Mouse (Mus musculus): ENCODE data around the gene Gpi1.
"Not testable (repeated sequence)": the region's sequence is repeated elsewhere in the genome, so short reads cannot be mapped to it uniquely, and the experiment has no call there.

Gpi1 gene

DNA sequence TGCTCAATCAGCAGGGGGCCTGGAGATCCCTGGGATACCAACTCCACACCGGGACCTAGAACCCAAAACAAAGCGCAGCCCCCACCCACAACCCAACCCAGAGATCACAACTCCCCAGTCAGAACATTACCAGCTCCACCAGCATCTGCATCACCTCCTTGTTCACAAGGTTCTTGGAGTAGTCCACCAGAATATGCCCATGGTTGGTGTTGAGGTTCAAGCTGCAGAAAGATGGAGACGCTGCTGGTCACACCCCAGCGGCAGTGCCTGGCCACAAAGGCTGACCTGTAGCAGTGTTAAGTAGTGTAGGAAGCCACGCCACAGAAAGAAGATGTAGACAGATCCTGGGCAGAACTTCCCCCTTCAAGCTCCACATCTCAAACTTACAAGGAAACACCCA lies 983 bp downstream of the Gpi1 start:
- DNase-seq = no peak

DNA sequence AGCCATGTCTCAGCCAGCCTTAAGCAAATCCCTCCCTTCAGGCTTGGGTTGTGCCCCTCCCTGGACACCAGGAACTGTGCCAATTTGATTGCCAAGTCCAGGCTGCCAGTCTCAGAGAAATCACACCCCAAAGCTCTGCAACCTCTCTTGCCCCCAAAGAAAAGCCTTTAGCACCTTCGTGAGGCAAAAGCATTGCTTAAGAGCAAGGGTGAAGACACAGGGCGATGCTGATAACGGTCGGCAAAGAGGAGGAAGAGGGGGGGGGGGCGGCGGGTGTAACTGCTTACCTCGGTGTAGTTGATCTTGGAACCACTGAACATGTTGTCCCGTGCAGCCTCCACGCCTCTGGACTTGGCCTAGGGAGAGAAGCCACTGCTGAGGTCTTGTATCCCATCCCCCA lies 1.5 kb downstream of the Gpi1 start:
- DNase-seq = peak; percentile 34

DNA sequence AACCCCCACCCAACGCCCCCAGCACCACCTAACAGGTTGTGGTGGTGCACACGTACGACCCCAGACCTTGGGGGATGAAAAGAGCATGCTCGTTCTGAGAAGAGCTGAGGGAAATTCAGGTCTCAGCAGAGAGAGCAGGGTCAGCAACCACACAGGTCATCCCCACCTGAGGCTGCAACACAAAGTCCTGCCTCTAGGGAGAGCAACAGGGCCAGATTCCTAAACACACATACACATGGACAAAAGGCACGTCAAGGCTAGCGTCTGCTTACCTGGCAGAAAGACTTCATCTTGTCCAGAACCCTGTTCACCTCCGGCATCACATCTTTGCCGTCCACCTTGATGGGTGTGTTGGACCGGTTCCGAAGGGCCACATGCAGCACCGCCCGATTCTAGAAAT lies 3.3 kb downstream of the Gpi1 start:
- DNase-seq = no peak

DNA sequence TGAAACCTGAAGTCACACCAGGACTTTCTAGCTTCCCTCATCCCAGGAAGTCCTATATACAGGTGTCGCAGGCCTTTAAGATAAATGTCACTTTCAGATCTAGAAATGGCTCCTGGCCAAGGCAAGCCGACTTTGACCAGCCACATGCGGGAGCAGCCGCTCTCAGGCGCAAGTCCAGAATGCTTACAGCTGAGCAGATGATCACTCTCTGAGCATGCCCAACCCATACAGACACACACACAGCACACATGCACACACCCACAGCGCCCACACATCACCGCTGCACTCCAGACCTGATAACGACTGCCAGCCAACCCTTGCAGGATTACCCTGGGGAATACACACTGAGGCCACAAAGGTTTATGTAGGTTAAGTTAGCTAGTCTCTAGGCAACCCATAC lies 4.0 kb downstream of the Gpi1 start:
- DNase-seq = no peak

DNA sequence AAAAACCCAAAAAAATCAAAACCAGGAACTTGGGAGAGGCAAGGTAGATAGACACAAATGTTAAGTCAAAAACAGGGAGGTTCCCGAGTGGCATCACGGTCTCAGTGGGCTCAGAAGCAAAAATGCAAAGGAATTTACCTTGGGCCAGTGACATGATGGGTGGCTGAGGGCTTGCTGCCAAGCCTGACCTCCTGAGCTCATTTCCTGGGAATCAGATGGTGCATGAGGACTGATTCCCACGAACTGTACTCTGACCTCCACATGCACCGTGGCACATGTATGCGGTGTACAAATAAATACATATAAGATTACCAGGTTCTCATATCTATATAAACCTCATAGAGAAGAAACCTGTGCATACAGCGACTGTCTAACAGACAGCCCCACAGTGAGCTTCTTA lies 5.8 kb downstream of the Gpi1 start:
- DNase-seq = no peak

DNA sequence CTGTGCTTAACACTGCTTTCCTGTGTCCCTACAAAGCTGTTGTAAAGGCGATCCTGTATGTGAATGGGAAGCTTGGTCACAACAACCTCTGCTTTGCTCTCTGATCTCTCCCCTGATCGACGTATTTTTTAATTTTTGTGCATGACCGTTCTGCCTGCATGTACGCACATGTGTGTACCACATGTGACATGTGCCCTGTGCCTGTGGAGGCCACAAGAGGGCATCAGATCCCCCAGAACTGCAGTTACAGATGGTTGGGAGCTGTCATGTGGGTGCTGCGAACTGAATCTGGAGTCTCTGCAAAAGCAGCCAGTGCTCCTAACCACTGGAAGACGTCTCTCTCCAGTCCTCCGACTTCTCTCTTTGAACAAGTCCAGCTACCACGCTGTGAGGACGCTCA lies 7.8 kb downstream of the Gpi1 start:
- DNase-seq = no peak

DNA sequence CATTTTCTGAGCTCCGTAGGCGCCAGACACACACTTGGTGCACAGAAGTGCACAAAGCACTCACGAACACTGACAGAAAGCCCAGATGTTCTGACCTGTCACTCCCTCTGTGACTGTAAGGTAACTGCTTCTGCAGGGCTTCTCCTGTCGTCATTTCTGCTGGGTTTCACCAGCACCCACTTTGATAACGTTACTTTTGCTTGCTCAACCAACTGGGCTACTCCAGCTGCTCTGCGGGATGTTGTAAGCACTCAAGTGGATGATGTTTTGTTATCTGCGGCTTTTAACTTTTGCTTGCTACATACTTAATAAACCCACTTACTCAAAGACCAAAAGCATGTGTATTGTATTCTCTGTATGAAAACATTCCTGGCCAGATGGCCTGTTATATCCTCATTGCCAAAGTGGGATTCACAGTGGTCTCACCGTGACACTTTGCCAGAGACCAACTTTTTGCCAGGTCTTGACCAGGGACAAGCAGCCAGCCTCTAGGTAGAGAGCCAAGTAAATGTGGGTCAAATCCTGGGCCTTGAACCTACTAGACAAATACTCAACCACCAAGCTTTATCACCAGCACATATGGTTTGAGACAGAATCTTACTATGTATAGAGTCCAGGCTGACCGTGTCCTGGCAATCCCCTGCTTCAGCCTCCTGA lies 8.4 kb downstream of the Gpi1 start:
- no peak for DNase-seq

DNA sequence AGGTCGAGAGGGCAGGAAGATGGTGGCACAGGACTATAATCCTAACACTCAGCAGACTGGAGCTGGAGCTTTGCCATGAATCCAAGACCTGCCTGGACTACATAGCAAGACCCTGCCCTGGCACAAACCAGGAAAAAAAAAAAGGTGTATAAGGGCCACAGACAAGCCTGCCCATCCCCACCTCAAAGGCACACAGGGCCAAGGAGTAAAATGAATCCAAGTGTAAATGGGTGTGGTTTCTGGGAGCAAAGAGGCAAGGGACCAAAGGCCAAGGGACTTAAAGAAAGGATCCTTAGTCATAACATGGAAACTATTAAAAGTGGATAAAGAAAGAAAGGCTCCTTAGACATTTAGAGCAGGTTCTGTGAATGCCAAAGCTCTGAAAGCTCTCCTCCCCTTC lies 11.6 kb downstream of the Gpi1 start:
- no peak for DNase-seq

DNA sequence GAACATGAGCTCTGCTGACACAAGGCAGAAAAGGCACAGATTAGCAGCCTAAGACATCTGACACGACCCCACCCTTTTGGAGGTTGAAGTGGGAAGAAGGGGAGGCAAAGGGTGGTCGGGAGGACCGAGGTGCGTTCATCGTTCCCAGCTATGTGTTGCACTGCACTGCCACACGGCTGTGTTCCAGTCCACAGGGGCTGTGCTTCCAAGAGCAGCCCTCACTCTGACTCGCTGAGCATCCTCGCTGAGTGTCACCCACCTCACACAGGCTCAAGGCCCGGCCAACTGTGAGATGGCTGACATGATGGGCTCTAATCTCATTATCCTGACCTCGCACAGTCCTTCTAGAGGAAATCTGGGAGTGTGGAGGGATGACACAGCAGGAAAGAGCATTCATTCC lies 13.7 kb downstream of the Gpi1 start:
- DNase-seq = no peak

DNA sequence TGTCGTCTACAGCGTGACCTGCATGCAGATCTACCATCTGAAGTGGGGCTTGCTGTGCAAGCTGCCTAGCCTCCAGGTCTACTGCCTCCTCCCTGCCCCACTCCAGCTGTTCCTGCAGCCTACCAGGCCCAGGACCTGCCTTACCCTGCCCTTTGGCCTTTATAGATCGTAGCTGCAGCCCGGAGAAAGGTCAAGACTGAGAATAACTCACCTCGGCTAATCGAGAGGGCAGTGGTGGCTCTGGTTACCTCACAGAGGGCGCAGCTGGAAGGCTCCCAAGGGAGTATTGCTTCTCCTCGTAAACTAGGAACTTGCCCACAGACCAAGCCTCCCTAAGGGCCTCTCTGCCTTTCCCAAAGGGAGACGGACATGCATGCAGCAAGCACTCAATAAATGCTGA lies 14.7 kb downstream of the Gpi1 start:
- no peak for DNase-seq

DNA sequence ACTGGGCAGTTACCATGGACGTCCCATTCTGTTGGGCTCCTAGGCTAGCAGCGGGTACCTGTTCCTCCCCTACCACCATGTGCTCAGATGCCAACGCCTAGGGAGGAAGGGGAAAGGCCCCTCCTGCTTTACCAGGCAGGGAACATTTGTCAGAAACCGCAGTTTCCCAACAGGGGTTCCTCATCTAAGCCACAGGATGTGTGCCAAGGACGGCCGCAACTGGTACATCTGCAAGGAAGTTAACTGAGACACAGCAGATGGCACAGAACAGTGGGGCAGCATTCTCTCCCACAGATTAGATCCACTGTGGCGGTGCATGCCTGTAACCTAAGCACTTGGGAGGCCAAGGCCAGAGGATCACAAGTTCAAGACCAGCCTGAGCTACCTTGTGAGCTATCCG lies 15.5 kb downstream of the Gpi1 start:
- DNase-seq = peak; percentile 63

DNA sequence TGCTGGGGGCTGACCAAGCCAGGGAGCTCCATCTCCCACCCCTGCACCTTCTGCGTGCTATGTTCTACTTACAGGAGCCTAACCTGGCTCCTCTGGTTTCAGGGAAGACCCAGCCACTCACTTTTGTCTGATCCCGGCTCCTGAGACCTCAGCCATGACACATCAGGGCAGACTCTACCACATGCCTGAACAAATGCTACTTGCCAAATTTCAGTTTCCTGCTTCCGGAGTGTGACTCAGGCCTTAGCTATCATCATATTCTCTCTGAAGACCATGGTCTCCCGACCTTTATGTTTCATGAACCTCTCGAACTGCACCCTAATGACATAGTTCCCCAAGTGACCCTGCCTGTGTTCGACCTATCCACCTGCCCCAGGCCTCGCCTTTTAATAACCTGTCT lies 16.9 kb downstream of the Gpi1 start:
- no peak for DNase-seq

DNA sequence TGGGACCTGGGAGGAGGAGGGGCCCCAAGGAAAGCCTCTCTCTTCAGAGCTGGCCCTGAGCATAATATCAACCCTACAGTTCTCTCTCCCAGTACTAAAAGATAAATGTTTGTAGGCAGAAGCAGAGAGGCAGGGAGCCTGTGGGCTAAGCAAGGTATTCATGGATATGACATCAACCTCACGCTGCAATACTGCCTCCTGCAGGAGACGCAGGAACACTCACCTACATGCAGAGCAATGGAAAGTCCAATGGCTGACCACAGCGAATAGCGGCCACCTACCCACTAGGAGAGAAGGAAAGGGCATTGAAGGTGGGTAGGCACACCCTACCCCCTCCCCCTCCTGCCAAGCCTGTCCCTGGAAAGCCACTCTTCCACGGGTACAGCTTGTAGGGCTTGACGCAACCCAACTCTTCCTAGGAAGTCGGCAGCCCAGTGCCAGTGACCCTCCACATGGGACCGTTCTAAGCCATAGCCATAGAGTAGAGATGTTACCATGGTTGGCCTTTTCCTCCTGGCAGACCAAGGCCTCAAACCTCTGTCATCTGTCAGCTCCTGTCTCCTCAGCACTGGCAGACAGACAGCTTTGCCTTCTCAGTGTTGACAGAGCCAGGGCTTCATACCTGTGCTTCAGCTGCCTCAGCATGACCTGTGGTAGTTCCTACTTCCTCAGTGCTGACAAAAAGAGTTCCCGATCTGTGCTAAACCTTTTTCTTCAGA lies 21.9 kb downstream of the Gpi1 start:
- DNase-seq = no peak

DNA sequence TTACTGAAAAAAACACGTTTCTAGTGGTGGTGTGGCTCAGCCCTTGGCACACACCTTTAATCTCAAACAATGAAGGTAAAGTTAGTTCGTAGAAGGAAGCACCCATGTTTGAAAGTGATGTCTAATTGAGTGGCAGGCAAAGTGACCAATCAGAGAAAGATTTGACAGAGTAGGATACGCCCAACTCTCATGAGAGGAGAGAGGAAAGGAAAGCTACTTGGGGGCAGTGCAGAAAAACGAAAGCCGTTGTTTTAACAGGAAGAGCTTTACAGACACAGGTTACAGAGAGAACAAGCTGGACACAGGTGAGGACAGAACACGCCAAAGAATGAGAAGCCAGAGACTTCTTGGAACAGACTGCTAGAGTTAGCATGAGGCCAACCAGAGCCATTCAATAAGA lies 23.8 kb downstream of the Gpi1 start:
- no peak for DNase-seq

DNA sequence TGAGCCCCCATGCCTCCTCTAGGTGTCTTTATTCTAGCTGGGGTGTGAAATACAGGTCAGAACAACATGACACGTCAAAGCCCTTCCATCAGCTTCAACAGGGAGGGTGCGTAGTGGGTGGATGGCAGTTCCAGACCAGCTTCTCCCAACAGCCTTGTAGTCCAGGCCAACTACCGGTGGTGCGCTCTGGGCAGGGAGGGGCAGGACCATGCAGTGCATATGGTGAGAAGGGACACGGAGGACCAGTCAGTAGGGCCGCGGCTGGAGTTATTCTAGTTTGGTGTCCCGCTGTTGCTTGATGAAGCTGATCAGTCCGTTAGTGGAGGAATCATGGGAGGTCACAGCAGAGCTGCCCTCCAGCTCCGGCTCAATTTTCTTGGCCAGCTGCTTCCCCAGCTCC lies 28.0 kb downstream of the Gpi1 start:
- not testable (repeated sequence) for DNase-seq

DNA sequence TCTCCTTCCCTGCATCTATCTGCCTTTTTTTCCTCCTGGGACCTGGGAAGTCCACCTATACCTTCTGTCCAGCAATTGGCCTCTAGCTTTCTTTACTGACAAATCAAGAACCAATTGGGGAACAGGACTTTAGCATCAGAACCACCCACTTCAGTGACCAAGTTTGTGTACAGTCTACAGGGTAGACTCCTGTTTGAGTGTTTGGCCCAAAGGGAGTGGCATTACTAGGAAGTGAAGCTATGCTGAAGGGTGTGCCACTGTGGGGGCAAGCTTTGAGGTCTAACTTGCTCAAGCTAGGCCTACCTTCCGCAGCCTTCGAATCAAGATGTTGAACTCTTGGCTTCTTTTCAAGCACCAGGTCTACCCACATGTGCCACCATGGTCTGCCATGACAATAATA lies 29.3 kb downstream of the Gpi1 start:
- no peak for DNase-seq

DNA sequence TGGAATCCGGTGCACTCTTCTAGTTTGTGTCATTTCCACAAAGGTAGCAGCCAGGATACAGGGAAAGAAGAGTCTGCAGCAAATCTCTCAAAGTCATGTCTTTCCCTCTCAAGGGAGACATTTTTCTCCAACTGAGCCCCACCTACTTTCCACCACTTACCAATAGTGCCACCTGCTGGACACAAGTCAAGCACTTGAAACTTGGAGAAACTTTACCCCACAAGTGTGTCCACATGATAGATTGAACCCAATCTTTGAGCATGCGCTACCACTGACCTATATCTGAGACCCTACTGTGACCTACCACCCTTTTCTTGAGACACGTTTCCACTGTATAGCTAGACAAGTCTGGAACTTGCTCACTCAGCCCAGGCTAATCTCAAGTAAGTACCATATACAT lies 31.8 kb downstream of the Gpi1 start:
- DNase-seq = peak; percentile 72

DNA sequence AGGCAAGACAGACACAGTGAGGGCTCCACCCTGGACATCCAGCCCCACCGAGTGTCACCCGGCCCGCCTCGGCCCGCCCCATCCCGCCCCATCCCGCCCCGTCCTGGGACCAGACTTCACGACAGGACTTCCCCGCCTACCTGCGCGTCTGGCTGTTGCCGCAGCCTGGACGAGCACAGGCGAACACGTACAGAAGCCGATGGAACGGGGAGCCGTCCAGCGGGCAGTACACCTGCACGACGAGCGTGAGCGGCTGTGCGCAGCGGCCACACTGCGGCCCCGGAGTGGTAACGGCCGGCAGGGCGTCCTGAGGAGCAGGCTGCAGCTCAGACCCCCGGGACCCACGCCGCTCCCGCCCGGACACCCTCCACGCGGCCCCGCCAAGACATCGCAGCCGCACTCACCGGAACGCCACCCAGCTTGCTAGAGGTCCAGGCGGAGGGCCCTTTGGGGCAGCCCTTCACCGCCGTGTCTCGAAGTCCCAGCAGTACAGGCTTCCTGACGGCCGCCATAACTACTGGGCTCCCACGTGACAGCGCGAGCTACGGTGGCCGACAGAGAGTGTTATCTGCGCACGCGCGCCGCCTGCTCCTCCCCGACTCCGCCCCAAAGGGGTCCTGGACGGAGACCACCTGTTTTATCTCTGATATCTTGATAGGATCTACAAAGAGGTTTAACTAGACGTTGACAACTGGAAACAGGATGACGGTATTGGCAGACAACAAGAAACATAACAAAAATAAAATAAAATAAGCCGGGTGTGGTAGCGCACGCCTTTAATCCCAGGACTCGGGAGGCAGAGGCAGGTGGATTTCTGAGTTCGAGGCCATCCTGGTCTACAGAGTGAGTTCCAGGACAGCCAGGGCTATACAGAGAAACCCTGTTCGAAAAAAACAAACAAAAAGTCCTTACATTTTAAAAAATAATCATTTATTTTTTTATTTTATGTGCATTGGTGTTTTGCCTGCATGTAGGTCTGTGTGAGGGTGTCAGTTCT lies 33.7 kb downstream of the Gpi1 start, which contains the start of gene Pdcd2l:
Gene Pdcd2l (minus strand): TSS at position 530 of the 997 bp plus-strand sequence.
- DNase-seq = peak; percentile 93

DNA sequence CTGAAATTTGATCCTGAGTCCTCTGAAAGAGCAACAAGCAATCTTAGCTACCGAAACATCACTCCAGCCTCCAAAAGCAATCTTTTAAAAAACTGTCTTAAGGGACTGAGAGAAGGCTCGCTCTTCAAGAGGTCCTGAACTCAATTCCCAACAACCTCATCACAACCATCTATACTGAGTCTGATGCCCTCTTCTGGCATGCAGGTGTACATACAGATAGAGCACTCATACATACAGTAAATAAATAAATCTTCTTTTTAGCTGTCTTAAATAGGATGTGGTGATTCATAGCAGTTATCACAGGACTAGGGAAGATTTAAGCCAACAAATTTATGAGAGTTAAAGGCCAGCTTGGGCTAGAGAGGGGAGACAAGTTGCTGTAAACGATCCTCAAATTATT lies 34.5 kb downstream of the Gpi1 start:
- DNase-seq = no peak

DNA sequence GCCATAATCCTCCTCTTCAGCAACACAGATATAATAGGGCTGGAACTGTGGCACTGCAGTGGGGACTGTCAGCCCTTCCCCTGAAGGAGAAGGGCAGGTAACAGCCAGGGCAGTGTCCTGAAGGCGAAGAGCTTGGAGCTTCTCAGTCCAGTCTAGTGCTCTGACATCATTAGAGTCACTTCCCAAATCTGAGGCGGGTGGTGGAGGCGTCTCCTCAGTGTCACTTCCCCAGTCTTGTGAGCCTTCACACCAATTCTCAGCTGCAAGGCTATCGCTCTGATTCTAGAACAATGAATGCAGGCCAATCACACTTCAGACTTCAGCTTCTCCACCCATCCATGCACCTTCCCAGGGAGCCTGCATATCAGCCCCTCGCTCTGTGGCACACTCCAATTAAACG lies 37.3 kb downstream of the Gpi1 start:
- DNase-seq = peak; percentile 37

DNA sequence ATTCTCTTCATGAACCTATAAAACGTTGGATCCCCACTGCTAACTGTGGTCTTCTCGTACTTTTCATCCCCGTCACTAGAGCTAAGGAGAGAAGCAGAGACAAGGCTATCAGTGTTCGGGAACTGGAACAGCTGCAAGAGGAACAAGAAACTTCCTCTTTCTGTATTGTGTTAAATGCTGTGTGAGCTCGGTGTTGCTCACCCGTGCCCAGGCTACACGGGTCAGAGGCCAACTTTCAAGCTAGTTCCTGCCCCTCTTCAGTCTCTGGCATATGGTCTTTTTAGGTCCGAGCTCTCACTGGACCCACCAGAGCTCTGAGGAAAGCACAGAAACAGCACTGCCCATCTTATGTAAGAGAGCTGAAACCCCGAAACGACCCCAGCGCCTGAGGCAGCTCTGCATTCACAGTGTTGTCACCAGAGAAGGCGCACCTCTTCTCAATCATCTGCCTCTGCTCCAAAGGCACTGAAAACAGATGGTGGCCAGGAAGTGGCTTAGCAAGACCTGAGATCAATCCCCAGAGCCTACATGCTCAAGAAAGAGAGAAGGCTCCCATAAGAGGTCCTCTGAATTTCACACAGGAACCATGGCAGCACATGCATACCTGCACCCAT lies 40.7 kb downstream of the Gpi1 start:
- DNase-seq = peak; percentile 49

DNA sequence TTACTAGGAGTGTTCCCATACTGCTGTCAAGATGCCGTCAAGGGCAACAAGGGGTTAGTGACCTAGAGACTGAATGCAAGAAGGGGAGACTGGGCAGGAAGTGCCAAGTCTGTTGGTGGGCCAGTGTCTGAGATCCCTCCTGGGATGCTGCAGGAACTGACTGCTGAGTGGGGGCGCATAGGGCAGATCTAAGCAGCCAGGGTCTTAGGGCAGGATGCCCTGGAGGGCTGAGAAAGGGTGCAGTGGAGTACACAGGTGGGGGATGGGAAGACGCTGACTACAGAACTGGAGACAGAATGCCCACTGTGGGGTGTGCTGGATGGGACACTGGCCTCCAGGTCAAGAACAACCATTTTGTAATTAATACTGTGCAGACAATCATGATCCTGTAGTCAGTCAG lies 46.3 kb downstream of the Gpi1 start:
- DNase-seq = no peak

DNA sequence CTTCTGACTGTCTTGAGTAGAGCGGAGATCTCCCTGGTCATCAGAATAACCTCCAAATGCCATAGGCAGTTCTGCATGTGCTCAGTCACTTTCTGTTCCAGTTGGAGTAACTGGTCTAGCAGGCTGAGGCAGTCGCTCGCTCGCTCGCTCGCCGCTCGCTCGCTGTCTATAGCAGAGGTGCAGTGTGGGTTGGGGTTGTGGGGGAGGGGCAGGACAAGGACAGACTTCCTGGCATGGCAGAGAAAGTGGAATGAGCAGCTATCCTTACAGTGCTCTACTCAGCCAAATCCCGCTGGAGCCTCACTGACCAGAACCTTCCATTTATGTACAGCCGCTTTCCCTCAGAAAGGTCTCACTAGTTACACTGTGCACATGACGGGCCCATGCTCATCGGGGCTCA lies 46.8 kb downstream of the Gpi1 start:
- no peak for DNase-seq
